Mouse (Mus musculus) embryonic facial prominence, embryonic 11.5 days (tissue): ENCODE results near the gene Gtsf1l. TPM values are rescaled to one million over a fixed set of nuclear protein-coding genes. Genes with fewer than 3 reads are reported as not detected.

Experiments used
- ATAC-seq: fragments of 200-750 bp; cut with Nextera tagmentation; replicated peaks from 2 replicates; pipeline ENCODE4 v1.8.0; 2017; ENCODE audit warnings: low read depth; ENCODE audit not compliant: insufficient number of reproducible peaks, low FRiP score, low TSS enrichment
- DNase-seq: peaks from one replicate; pipeline ENCODE4 v3.0.0-alpha.2; 2015; ENCODE audit warnings: low spot score
- H3K27ac ChIP-seq: fragments of 300-500 bp; sonication (generic); replicated peaks from 2 replicates; pipeline ENCODE4 v1.5.1; 2014; ENCODE audit warnings: mild to moderate bottlenecking, low read depth, low read length, control low read depth
- H3K27me3 ChIP-seq: fragments of 300-500 bp; sonication (generic); 2 replicates; pipeline ENCODE4 v1.6.1; 2014; ENCODE audit warnings: mild to moderate bottlenecking, low read length, moderate library complexity, mixed read lengths; ENCODE audit not compliant: control insufficient read depth, insufficient read depth
- H3K36me3 ChIP-seq: fragments of 300-500 bp; sonication (generic); replicated peaks from 2 replicates; pipeline ENCODE4 v1.6.1; 2014; ENCODE audit warnings: low read depth, mild to moderate bottlenecking, low read length, moderate library complexity, mixed read lengths; ENCODE audit not compliant: control insufficient read depth, insufficient read depth
- H3K4me1 ChIP-seq: fragments of 300-500 bp; sonication (generic); 2 replicates; pipeline ENCODE4 v1.6.1; 2014; ENCODE audit warnings: low read length, mixed read lengths; ENCODE audit not compliant: control insufficient read depth, insufficient read depth
- H3K4me2 ChIP-seq: fragments of 300-500 bp; sonication (generic); 2 replicates; pipeline ENCODE4 v1.6.1; 2014; ENCODE audit warnings: low read depth, mild to moderate bottlenecking, control low read depth, low read length, moderate library complexity
- H3K4me3 ChIP-seq: fragments of 300-500 bp; sonication (generic); 2 replicates; pipeline ENCODE4 v1.5.1; 2014; ENCODE audit warnings: low read depth, low read length, control low read depth
- H3K9ac ChIP-seq: fragments of 300-500 bp; sonication (generic); replicated peaks from 2 replicates; pipeline ENCODE4 v1.6.1; 2014; ENCODE audit warnings: mild to moderate bottlenecking, control low read depth, low read length
- H3K9me3 ChIP-seq: fragments of 300-500 bp; sonication (generic); replicated peaks from 2 replicates; pipeline ENCODE4 v1.6.1; 2016; ENCODE audit warnings: mild to moderate bottlenecking, low read length, inconsistent platforms, mixed read lengths; ENCODE audit not compliant: control insufficient read depth
- WGBS: fragments of 180-500 bp; shearing (Covaris S2); extraction: QIAGEN DNeasy Blood & Tissue Kit; methylation state at CpG from one replicate; pipeline ENCODE4 v1.1.7; 2014; 5-methylcytosine and 5-hydroxymethylcytosine counted together
- polyA plus RNA-seq: library from polyadenylated mRNA; unstranded; fragments of >200 nt; fragmentation: Nextera tagmentation; extraction: Ambion mirVana; gene quantifications from 2 replicates; pipeline ENCODE4 v1.2.1, GENCODE M21; 2014

The Gtsf1l gene
- polyA plus RNA-seq, 1 experiment from 2014 or later = not detected

DNA sequence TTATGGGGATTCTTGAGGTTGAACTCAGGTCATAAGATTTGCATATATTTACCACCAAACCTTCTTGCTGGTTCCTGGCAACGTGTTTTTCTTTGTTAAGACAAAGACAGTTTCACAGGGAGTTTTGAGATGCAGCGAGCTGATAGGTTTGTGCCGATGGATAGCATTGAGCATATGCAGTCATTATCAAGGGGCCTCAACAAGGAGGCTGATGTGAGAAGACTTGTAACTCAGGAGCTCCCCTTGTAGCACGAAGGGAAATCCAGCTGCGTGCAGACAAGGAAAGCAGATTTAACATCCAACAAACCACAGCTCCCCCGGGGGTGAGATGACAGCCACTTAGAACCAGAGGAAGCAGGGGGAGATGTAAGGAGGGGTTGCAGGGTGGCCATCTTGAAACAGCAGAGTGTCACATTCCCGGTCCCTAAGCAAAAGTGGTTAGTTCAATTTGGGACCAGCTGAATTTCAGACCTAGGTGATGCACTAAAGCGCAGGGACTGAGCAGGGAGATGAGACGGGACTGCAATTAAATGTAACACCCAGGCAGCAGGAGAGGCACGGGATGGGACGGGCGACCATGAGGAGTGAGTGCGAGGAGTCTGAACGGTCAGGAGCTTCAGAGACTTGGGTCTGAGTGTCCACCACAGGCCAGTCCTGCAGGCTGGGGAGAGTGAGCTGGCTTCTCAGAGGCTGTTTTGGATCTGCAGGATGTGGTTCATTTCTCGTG is 33.1 kb upstream of the Gtsf1l start:
- H3K27me3 ChIP-seq = no peaks in the 10 kb centered on the region; the same call in 1 of the 2 replicates
- no peak overlapping the region for H3K9ac ChIP-seq
- H3K4me3 ChIP-seq = no peak overlapping the region
- 70% methylated on average over 15 of the region's 15 CpGs for WGBS
- H3K27ac ChIP-seq = no peak overlapping the region
- DNase-seq = no peak
- H3K4me1 ChIP-seq = no peaks in the 10 kb centered on the region
- ATAC-seq = no peak
- H3K4me2 ChIP-seq = no peak overlapping the region
- no peaks in the 10 kb centered on the region for H3K9me3 ChIP-seq
- H3K36me3 ChIP-seq = no peaks in the 10 kb centered on the region

GRCm38 (mm10) chr2:163111413-163112201 is 24.0 kb upstream of the Gtsf1l start:
- H3K27ac ChIP-seq = no peak overlapping the region
- no peak overlapping the region for H3K4me3 ChIP-seq
- 65% methylated on average over 16 of the region's 16 CpGs for WGBS
- no peaks in the 10 kb centered on the region for H3K27me3 ChIP-seq
- no peak for DNase-seq
- no peaks in the 10 kb centered on the region for H3K9me3 ChIP-seq
- no peak overlapping the region for H3K4me2 ChIP-seq
- no peak for ATAC-seq
- 0 out of 2 replicates have a peak overlapping the region, but pooled peaks have one; percentile 13 for H3K9ac ChIP-seq
- H3K36me3 ChIP-seq = no peaks in the 10 kb centered on the region
- H3K4me1 ChIP-seq = no peaks in the 10 kb centered on the region

DNA sequence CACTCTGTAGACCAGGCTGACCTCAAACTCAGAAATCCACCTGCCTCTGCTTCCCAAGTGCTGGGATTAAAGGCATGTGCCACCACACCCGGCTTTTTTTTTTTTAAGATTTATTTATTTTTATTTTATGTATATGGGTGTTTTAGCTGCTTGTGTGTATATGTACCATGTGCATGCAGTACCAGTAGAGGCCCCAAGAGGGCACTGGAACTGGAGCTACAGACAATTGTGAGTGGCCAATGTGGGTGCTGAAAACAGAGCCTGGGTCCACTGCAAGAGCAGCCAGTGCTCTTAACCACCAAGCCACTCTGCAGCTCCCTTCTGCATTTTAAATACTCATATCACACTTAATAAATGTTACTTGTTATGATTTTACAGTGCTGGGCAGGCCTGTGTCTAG is 23.1 kb upstream of the Gtsf1l start:
- Histone ChIP-seq H3K9ac (no peak overlapping the region), H3K4me3 (no peak overlapping the region), H3K4me2 (no peak overlapping the region), H3K27me3 (no peaks in the 10 kb centered on the region), H3K27ac (no peak overlapping the region), H3K36me3 (no peaks in the 10 kb centered on the region), H3K4me1 (no peaks in the 10 kb centered on the region), H3K9me3 (no peaks in the 10 kb centered on the region)
- ATAC-seq = no peak
- 94% methylated on average over 1 of the region's 1 CpGs for WGBS
- no peak for DNase-seq

- Histone ChIP-seq H3K27me3 (no peaks in the 10 kb centered on the region), H3K4me3 (no peak overlapping the region), H3K27ac (no peak overlapping the region), H3K9ac (no peak overlapping the region), H3K36me3 (no peaks in the 10 kb centered on the region), H3K4me1 (no peaks in the 10 kb centered on the region), H3K4me2 (no peak overlapping the region), H3K9me3 (no peaks in the 10 kb centered on the region)
- DNase-seq (peak; percentile 14), ATAC-seq (no peak)
- 79% methylated on average over 9 of the region's 9 CpGs for WGBS
Measured at GRCm38 (mm10) chr2:163108385-163108784, 20.7 kb upstream of the Gtsf1l start.

DNA sequence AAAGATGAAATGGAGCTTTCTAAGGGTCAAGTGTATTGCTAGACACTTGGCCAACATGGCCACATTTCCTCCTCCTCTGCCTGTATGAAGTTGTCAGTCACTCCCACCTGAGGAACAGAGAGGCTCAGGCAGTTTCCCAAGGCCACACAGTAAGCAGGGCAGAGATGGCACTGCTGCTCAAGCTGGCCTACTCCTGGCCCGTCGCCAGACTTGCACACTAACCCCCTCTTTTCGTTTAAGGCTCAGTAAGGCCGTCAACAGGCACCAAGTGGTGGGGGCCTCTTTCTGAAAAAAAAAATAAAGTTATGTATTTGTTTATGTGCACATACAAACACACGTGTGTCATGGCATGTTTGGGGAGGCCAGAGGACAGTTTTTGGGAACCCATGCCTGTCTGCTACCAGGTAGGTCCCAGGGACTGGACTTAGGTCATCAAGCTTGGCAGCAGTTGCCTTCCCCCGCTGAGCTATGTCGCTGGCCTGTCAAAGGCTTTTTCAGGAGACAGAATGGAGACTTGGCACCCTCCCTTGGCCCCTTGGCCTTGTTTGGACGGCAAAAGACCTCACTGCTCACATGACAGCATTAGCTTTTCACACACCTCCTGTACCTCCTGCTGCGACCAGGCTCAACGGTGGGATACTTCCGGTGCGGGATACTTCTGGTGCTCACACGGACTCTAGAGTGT is 16.6 kb upstream of the Gtsf1l start:
- Histone ChIP-seq H3K9me3 (no peaks in the 10 kb centered on the region), H3K4me2 (no peak overlapping the region), H3K27ac (no peak overlapping the region), H3K4me3 (no peak overlapping the region), H3K27me3 (no peaks in the 10 kb centered on the region), H3K4me1 (no peaks in the 10 kb centered on the region), H3K9ac (no peak overlapping the region), H3K36me3 (no peaks in the 10 kb centered on the region)
- DNase-seq (no peak), ATAC-seq (no peak)
- 78% methylated on average over 13 of the region's 13 CpGs for WGBS

DNA sequence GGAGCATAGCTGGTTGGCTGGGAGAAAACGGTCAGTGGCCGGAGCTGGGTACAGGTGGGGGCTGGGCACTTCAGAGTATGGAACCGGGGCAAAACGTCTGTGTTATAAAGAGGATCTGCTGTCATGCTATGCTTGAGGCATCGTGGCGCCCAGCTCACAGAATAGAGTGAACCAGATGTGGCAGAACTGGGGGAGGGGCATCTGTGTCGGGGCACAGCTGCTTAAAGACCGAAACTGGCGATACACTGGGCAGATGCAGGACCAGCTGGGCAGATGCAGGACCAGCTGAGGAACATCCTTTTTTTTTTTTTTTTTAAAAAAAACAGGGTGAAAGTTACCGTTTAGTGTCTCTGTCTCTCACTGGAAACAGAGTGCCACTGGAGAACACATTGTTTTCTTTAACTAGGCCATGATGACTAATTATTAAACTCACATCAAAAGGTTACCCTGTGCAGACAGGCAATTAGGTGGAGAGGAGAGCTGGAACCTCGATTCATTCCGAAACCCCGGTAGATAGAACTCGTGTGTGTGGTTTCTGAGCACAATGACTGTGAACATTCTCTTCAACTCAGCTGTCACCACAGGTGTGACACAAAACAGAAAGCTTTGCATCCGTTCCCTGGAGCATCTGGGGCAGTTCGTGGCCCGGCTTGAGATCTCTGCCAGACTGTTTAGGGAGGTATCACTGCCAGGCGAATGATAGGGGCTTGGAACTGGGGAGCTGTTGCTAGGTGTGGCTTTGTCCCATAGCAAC is 15.4 kb upstream of the Gtsf1l start:
- Histone ChIP-seq H3K4me1 (no peaks in the 10 kb centered on the region), H3K4me2 (no peak overlapping the region), H3K9ac (no peak overlapping the region), H3K27ac (no peak overlapping the region), H3K4me3 (no peak overlapping the region), H3K9me3 (no peaks in the 10 kb centered on the region), H3K36me3 (no peaks in the 10 kb centered on the region), H3K27me3 (no peaks in the 10 kb centered on the region)
- DNase-seq = peak; percentile 44
- no peak for ATAC-seq
- 54% methylated on average over 18 of the region's 18 CpGs for WGBS

DNA sequence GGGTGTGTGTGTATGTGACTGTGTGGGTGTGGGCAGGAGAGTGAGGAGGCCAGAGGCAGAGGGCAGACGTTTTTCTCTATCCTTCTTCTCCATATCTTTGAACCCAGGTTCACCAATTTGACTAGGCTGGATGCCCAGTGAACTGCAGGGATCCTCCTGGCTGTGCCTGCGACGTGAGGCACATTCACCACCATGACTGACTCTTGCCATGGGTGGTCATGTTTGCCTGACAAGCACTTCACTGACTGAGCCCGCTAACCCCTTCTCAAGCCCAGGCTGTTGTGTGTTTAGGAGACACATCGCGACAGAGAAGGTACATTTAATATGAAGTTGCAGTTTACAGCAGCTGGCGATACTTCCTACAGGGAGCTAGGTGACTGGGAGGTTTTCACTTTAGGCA is 14.6 kb upstream of the Gtsf1l start:
- ATAC-seq = peak; percentile 38; the same call in 1 of the 2 replicates
- H3K9me3 ChIP-seq = no peaks in the 10 kb centered on the region
- no peak for DNase-seq
- H3K36me3 ChIP-seq = no peaks in the 10 kb centered on the region
- H3K4me2 ChIP-seq = no peak overlapping the region
- H3K27ac ChIP-seq = no peak overlapping the region
- H3K4me1 ChIP-seq = no peaks in the 10 kb centered on the region
- H3K27me3 ChIP-seq = no peaks in the 10 kb centered on the region
- 55% methylated on average over 7 of the region's 7 CpGs for WGBS
- H3K9ac ChIP-seq = no peak overlapping the region
- no peak overlapping the region for H3K4me3 ChIP-seq
